Mouse (Mus musculus) CH12.LX (cell line): ENCODE data around the gene Tex29. TPM values are rescaled to one million over a fixed set of nuclear protein-coding genes. Genes with fewer than 3 reads are reported as not detected.

Experiments
- DNase-seq: peaks from one replicate; pipeline ENCODE4 v3.0.0-alpha.2; 2013; ENCODE audit errors: extremely low read depth
- H3K27ac ChIP-seq: 2 replicates; pipeline ENCODE4 v1.5.1; 2012; ENCODE audit warnings: low read depth, mild to moderate bottlenecking, control low read depth, moderate library complexity; ENCODE audit not compliant: insufficient read depth
- H3K27me3 ChIP-seq: replicated peaks from 2 replicates; pipeline ENCODE3; 2012; ENCODE audit warnings: inconsistent platforms
- H3K36me3 ChIP-seq, 2 experiments: replicated peaks in 1 of 2; 2 replicates each; pipeline versions ENCODE3 to v1.6.1; 2012; ENCODE audit warnings: inconsistent platforms in 1 of 2, low read length in 1 of 2, mild to moderate bottlenecking in 1 of 2, mixed read lengths in 1 of 2, moderate library complexity in 1 of 2; ENCODE audit not compliant: control insufficient read depth in 1 of 2, insufficient read depth in 1 of 2
- H3K4me1 ChIP-seq, 2 experiments: 2 replicates each; pipeline ENCODE4 v1.6.1; 2012; ENCODE audit warnings: inconsistent platforms in 1 of 2, moderate library complexity in 1 of 2; ENCODE audit not compliant: insufficient read depth in 2 of 2, control insufficient read depth in 1 of 2
- H3K4me2 ChIP-seq: 2 replicates; pipeline ENCODE4 v1.6.1; 2012; ENCODE audit warnings: low read depth, mild to moderate bottlenecking, control low read depth; ENCODE audit not compliant: poor library complexity, insufficient read depth, severe bottlenecking
- H3K4me3 ChIP-seq, 3 experiments: fragments of 150-350 bp in 1 of 3; sonication (generic) in 1 of 3; replicated peaks in 1 of 3; 2 replicates each; pipeline versions ENCODE3 to v1.5.1; 2011 to 2012; ENCODE audit warnings: low read depth in 2 of 3, low read length in 2 of 3, mild to moderate bottlenecking in 2 of 3, moderate library complexity in 2 of 3, control low read depth in 1 of 3, improper control_type of control experiment in 1 of 3, inconsistent platforms in 1 of 3, mixed read lengths in 1 of 3; ENCODE audit not compliant: poor library complexity in 1 of 3
- H3K79me2 ChIP-seq: replicated peaks from 2 replicates; pipeline ENCODE4 v1.6.1; 2012; ENCODE audit warnings: mild to moderate bottlenecking, moderate library complexity; ENCODE audit not compliant: control insufficient read depth, poor library complexity, insufficient read depth, severe bottlenecking; ENCODE audit errors: extremely low read depth
- H3K9ac ChIP-seq: 2 replicates; pipeline ENCODE4 v1.6.1; 2012; ENCODE audit warnings: low read depth, mild to moderate bottlenecking, control low read depth, moderate library complexity; ENCODE audit not compliant: insufficient read depth
- H3K9me3 ChIP-seq: replicated peaks from 2 replicates; pipeline ENCODE3; 2012; ENCODE audit warnings: low read length, inconsistent platforms, mixed read lengths
- BHLHE40 ChIP-seq: IDR thresholded peaks from 2 replicates; pipeline ENCODE4 v1.6.1; 2011; ENCODE audit warnings: mild to moderate bottlenecking, low read depth, low read length, improper control_type of control experiment
- ELF1 ChIP-seq: IDR thresholded peaks from 2 replicates; pipeline ENCODE4 v1.6.1; 2014; ENCODE audit warnings: low read depth, mild to moderate bottlenecking, inconsistent platforms, low read length, improper control_type of control experiment
- EP300 ChIP-seq: IDR thresholded peaks from 2 replicates; pipeline ENCODE4 v1.6.1; 2011; ENCODE audit warnings: low read length, improper control_type of control experiment
- ETS1 ChIP-seq: conservative IDR thresholded peaks from 2 replicates; pipeline ENCODE4 v1.6.1; 2012; ENCODE audit warnings: low read depth, mild to moderate bottlenecking, inconsistent platforms, low read length, improper control_type of control experiment, moderate library complexity
- GABPA ChIP-seq: IDR thresholded peaks from 2 replicates; pipeline ENCODE4 v1.6.1; 2012; ENCODE audit warnings: low read depth, low read length, improper control_type of control experiment, inconsistent platforms; ENCODE audit not compliant: insufficient replicate concordance
- HCFC1 ChIP-seq: IDR thresholded peaks from 2 replicates; pipeline ENCODE4 v1.6.1; 2012; ENCODE audit warnings: low read depth, mild to moderate bottlenecking, inconsistent platforms, low read length, improper control_type of control experiment
- MAFK ChIP-seq: IDR thresholded peaks from 2 replicates; pipeline ENCODE4 v1.6.1; 2011; ENCODE audit warnings: low read length, improper control_type of control experiment; ENCODE audit not compliant: insufficient replicate concordance
- MAX ChIP-seq: IDR thresholded peaks from 2 replicates; pipeline ENCODE4 v1.6.1; 2011; ENCODE audit warnings: low read length, improper control_type of control experiment
- MAZ ChIP-seq: IDR thresholded peaks from 2 replicates; pipeline ENCODE4 v1.6.1; 2012; ENCODE audit warnings: low read depth, mild to moderate bottlenecking, inconsistent platforms, low read length, improper control_type of control experiment, moderate library complexity
- MEF2A ChIP-seq: IDR thresholded peaks from 2 replicates; pipeline ENCODE4 v1.6.1; 2014; ENCODE audit warnings: low read depth, mild to moderate bottlenecking, inconsistent platforms, low read length, improper control_type of control experiment, borderline replicate concordance
- MXI1 ChIP-seq: IDR thresholded peaks from 2 replicates; pipeline ENCODE4 v1.6.1; 2011; ENCODE audit warnings: mild to moderate bottlenecking, low read depth, low read length, improper control_type of control experiment
- MYC ChIP-seq: IDR thresholded peaks from 2 replicates; pipeline ENCODE4 v1.6.1; 2011; ENCODE audit warnings: low read depth, mild to moderate bottlenecking, improper control_type of control experiment, low read length
- POLR2A ChIP-seq: IDR thresholded peaks from 2 replicates; pipeline ENCODE4 v1.6.1; 2011; ENCODE audit warnings: low read depth, mild to moderate bottlenecking, improper control_type of control experiment, low read length
- RAD21 ChIP-seq: IDR thresholded peaks from 2 replicates; pipeline ENCODE4 v1.6.1; 2011; ENCODE audit warnings: low read depth, mild to moderate bottlenecking, low read length, improper control_type of control experiment, moderate library complexity
- RCOR1 ChIP-seq: conservative IDR thresholded peaks from 2 replicates; pipeline ENCODE4 v1.6.1; 2012; ENCODE audit warnings: low read depth, mild to moderate bottlenecking, inconsistent platforms, low read length, improper control_type of control experiment
- SIN3A ChIP-seq: IDR thresholded peaks from 2 replicates; pipeline ENCODE4 v1.6.1; 2012; ENCODE audit warnings: low read length, improper control_type of control experiment, inconsistent platforms
- TBP ChIP-seq: conservative IDR thresholded peaks from 2 replicates; pipeline ENCODE4 v1.6.1; 2011; ENCODE audit warnings: low read depth, low read length, improper control_type of control experiment
- USF1 ChIP-seq: IDR thresholded peaks from 2 replicates; pipeline ENCODE4 v1.6.1; 2014; ENCODE audit warnings: low read depth, mild to moderate bottlenecking, inconsistent platforms, low read length, improper control_type of control experiment
- USF2 ChIP-seq: conservative IDR thresholded peaks from 2 replicates; pipeline ENCODE4 v1.6.1; 2011; ENCODE audit warnings: low read depth, low read length, improper control_type of control experiment
- ZMIZ1 ChIP-seq: IDR thresholded peaks from 2 replicates; pipeline ENCODE4 v1.6.1; 2012; ENCODE audit warnings: low read depth, mild to moderate bottlenecking, inconsistent platforms, low read length, improper control_type of control experiment
- ZNF384 ChIP-seq: IDR thresholded peaks from 2 replicates; pipeline ENCODE4 v1.6.1; 2012; ENCODE audit warnings: low read depth, low read length, improper control_type of control experiment, inconsistent platforms
- dilution Hi-C: fragments of 300-500 bp; cut with MboI; formaldehyde crosslinking; loops from 2 replicates; pipeline ENCODE4 v1.14.3; 2020; ENCODE audit warnings: low sequenced_read_pairs; ENCODE audit not compliant: extremely low pct_unique_long_range_greater_than_20kb, extremely low pct_ligation_motif_present
- in situ Hi-C: fragments of 300-500 bp; cut with MboI; formaldehyde crosslinking; loops from 3 replicates; pipeline ENCODE4 v1.14.3; 2019; ENCODE audit warnings: low sequenced_read_pairs, low pct_ligation_motif_present, low pct_unique_long_range_greater_than_20kb, mixed read lengths
- polyA plus RNA-seq: library from polyadenylated mRNA; unstranded; fragments of >175 nt; gene quantifications from 2 replicates; pipeline ENCODE4 v1.2.1, GENCODE M21; 2012; ENCODE audit warnings: low read depth; ENCODE audit not compliant: insufficient read length
- total RNA-seq, 2 experiments: library from RNA; depleted of rRNA; stranded (reverse); fragments of 300-350 nt in 1 of 2; fragments of >200 nt in 1 of 2; gene quantifications; 2 replicates each; pipeline ENCODE4 v1.2.3; 2012 to 2014

The Tex29 gene
- total and polyA plus RNA-seq, 3 experiments: not detected

- TF ChIP-seq ETS1 (no peak), EP300 (no peak), GABPA (no peak), HCFC1 (no peak), MEF2A (no peak), MYC (no peak), SIN3A (no peak), ZNF384 (no peak), MAFK (no peak), POLR2A (no peak), BHLHE40 (no peak), RCOR1 (no peak), MAZ (no peak), RAD21 (no peak), MXI1 (no peak), ZMIZ1 (no peak), USF1 (no peak), USF2 (no peak), ELF1 (no peak), MAX (no peak)
- Histone ChIP-seq H3K27ac (no peak overlapping the region), H3K4me1 (no peaks in the 10 kb centered on the region), H3K4me2 (no peak overlapping the region), H3K36me3 (peaks cover 69 to 99% of the 10 kb centered on the region in 2 experiments), H3K9me3 (no peaks in the 10 kb centered on the region), H3K4me3 (no peak overlapping the region), H3K9ac (no peak overlapping the region), H3K27me3 (no peaks in the 10 kb centered on the region), H3K79me2 (no peaks in the 10 kb centered on the region)
- in situ Hi-C loops (no loop called here), dilution Hi-C loops (no loop called here)
- DNase-seq: no peak
These were observed 29.8 kb upstream of the Tex29 start for GRCm38 (mm10) chr8:11810426-11810825.

GRCm38 (mm10) chr8:11813801-11814200 lies 26.5 kb upstream of the Tex29 start:
- Histone ChIP-seq H3K9me3 (no peaks in the 10 kb centered on the region), H3K4me2 (no peak overlapping the region), H3K9ac (no peak overlapping the region), H3K27ac (no peak overlapping the region), H3K27me3 (no peaks in the 10 kb centered on the region), H3K36me3 (peaks cover 67 to 97% of the 10 kb centered on the region in 2 experiments), H3K79me2 (no peaks in the 10 kb centered on the region), H3K4me3 (no peak overlapping the region), H3K4me1 (no peaks in the 10 kb centered on the region)
- dilution Hi-C loops: no loop called here
- DNase-seq: no peak
- in situ Hi-C loops: no loop called here
- TF ChIP-seq TBP (no peak), USF2 (no peak), MYC (no peak)
